Mouse (Mus musculus) liver, embryonic 16.5 days (tissue): ENCODE data around the gene Cenpk. TPM values are rescaled to one million over a fixed set of nuclear protein-coding genes. Genes with fewer than 3 reads are reported as not detected.
"Not testable (repeated sequence)": the region's sequence is repeated elsewhere in the genome, so short reads cannot be mapped to it uniquely, and the experiment has no call there.

ENCODE experiments used
- ATAC-seq: fragments of 200-750 bp; cut with Nextera tagmentation; 2 replicates; pipeline ENCODE4 v1.8.0; 2017; ENCODE audit warnings: low read depth, mild to moderate bottlenecking, moderate number of reproducible peaks, moderate library complexity
- H3K27ac ChIP-seq: fragments of 300-500 bp; sonication (generic); 2 replicates; pipeline ENCODE4 v1.5.1; 2014; ENCODE audit warnings: mild to moderate bottlenecking, low read length
- H3K27me3 ChIP-seq: fragments of 300-500 bp; sonication (generic); 2 replicates; pipeline ENCODE4 v1.6.1; 2014; ENCODE audit warnings: low read depth, low read length, mixed read lengths; ENCODE audit not compliant: control insufficient read depth, insufficient read depth
- H3K36me3 ChIP-seq: fragments of 300-500 bp; sonication (generic); 2 replicates; pipeline ENCODE4 v1.6.1; 2014; ENCODE audit warnings: mild to moderate bottlenecking; ENCODE audit not compliant: control insufficient read depth, insufficient read depth
- H3K4me1 ChIP-seq: fragments of 300-500 bp; sonication (generic); 2 replicates; pipeline ENCODE4 v1.6.1; 2014; ENCODE audit warnings: low read depth, low read length, mixed read lengths; ENCODE audit not compliant: control insufficient read depth
- H3K4me2 ChIP-seq: fragments of 300-500 bp; sonication (generic); 2 replicates; pipeline ENCODE4 v1.6.1; 2014; ENCODE audit warnings: low read depth, low read length, mixed read lengths
- H3K4me3 ChIP-seq: fragments of 300-500 bp; sonication (generic); 2 replicates; pipeline ENCODE4 v1.5.1; 2014; ENCODE audit warnings: low read depth, mild to moderate bottlenecking, low read length
- H3K9ac ChIP-seq: fragments of 300-500 bp; sonication (generic); 2 replicates; pipeline ENCODE4 v1.6.1; 2014; ENCODE audit warnings: low read depth, low read length
- H3K9me3 ChIP-seq: fragments of 300-500 bp; sonication (generic); replicated peaks from 2 replicates; pipeline ENCODE4 v1.6.1; 2016; ENCODE audit warnings: low read length; ENCODE audit not compliant: control insufficient read depth
- WGBS: fragments of 180-500 bp; shearing (Covaris S2); extraction: QIAGEN DNeasy Blood & Tissue Kit; methylation state at CpG from one replicate; pipeline ENCODE4 v1.1.7; 2014; ENCODE audit not compliant: insufficient replicate concordance; 5-methylcytosine and 5-hydroxymethylcytosine counted together
- polyA plus RNA-seq: library from polyadenylated mRNA; unstranded; fragments of >200 nt; fragmentation: Nextera tagmentation; extraction: Ambion mirVana; gene quantifications from 2 replicates; pipeline ENCODE4 v1.2.1, GENCODE M21; 2015

Gene Cenpk
- polyA plus RNA-seq: 50.1 and 64.2 TPM in 2 replicates

- under 1% methylated on average over 55 of the region's 55 CpGs for WGBS
Measured at GRCm38 (mm10) chr13:104228384-104229066, at the start of gene Cenpk, which contains the start of gene Ppwd1. TSS of gene Cenpk (plus strand) at chr13:104228611. TSS of gene Ppwd1 (minus strand) at chr13:104228843.

GRCm38 (mm10) chr13:104178650-104179121 lies 49.7 kb upstream of the Cenpk start, which contains the start of gene Trim23:
TSS of gene Trim23 (plus strand) at chr13:104178797.
- Histone ChIP-seq H3K27ac (peak within 1 kb of the TSS; percentile 96), H3K9ac (peak within 1 kb of the TSS; percentile 97), H3K4me3 (peak within 1 kb of the TSS; percentile 98), H3K36me3 (no peaks in the 10 kb centered on the region; the same call in 1 of the 2 replicates), H3K9me3 (no peaks in the 10 kb centered on the region), H3K4me2 (peak within 1 kb of the TSS; percentile 80), H3K27me3 (no peaks in the 10 kb centered on the region), H3K4me1 (peaks cover 8% of the 10 kb centered on the region)
- under 1% methylated on average over 38 of the region's 38 CpGs for WGBS
- ATAC-seq: peak; percentile 98

More at GRCm38 (mm10) chr13:104228384-104229066, at the start of gene Cenpk, which contains the start of gene Ppwd1:
- Histone ChIP-seq H3K9ac (peak within 1 kb of the TSS; percentile 86), H3K36me3 (peaks cover 11% of the 10 kb centered on the region; the same call in 1 of the 2 replicates), H3K4me3 (peak within 1 kb of the TSS; percentile 63), H3K27ac (peak within 1 kb of the TSS; percentile 89), H3K4me2 (peak within 1 kb of the TSS; percentile 88), H3K27me3 (no peaks in the 10 kb centered on the region), H3K9me3 (no peaks in the 10 kb centered on the region), H3K4me1 (peaks cover 8% of the 10 kb centered on the region)
- ATAC-seq: peak; percentile 98

GRCm38 (mm10) chr13:104179176-104179888 lies 49.1 kb upstream of the Cenpk start:
- Histone ChIP-seq H3K27me3 (no peaks in the 10 kb centered on the region), H3K36me3 (no peaks in the 10 kb centered on the region; the same call in 1 of the 2 replicates), H3K4me2 (peak overlapping the region; percentile 61), H3K9me3 (no peaks in the 10 kb centered on the region), H3K4me1 (peaks cover 6% of the 10 kb centered on the region), H3K4me3 (peak overlapping the region; percentile 98), H3K9ac (peak overlapping the region; percentile 97), H3K27ac (peak overlapping the region; percentile 96)
- ATAC-seq: no peak
- 5% methylated on average over 13 of the region's 13 CpGs for WGBS

- Histone ChIP-seq H3K9ac (no peak overlapping the region), H3K36me3 (peaks cover 13% of the 10 kb centered on the region), H3K4me3 (no peak overlapping the region), H3K27ac (no peak overlapping the region), H3K4me1 (no peaks in the 10 kb centered on the region), H3K4me2 (no peak overlapping the region), H3K9me3 (no peaks in the 10 kb centered on the region), H3K27me3 (no peaks in the 10 kb centered on the region)
- no peak for ATAC-seq
- 81% methylated on average over 4 of the region's 4 CpGs for WGBS
Measured at GRCm38 (mm10) chr13:104187357-104187756, 41.1 kb upstream of the Cenpk start.

GRCm38 (mm10) chr13:104195891-104196290 lies 32.5 kb upstream of the Cenpk start:
- not testable (repeated sequence) for H3K36me3 ChIP-seq, H3K9ac ChIP-seq, ATAC-seq, H3K9me3 ChIP-seq, H3K4me3 ChIP-seq, H3K4me2 ChIP-seq, H3K27ac ChIP-seq, H3K4me1 ChIP-seq, H3K27me3 ChIP-seq

DNA sequence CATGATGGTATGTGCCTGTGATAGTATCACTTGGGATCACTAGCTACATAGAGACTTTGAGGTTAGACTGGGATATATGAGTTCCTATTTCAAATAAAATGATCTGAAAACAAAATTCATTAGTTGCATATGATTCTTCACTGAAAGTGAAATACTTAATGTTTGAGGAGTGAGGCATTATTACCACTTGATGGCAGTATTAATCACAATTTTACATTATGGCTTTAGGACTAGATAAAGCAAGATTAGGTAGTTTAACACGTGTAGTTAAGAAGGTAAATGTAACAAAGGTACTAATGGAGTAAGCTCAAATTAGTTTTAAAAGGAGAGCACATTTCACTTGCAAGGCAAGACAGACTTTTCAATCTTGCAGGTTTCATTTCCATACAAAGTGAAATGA lies 24.1 kb upstream of the Cenpk start:
- Histone ChIP-seq H3K4me3 (no peak overlapping the region), H3K4me1 (no peaks in the 10 kb centered on the region), H3K27ac (no peak overlapping the region), H3K9ac (no peak overlapping the region), H3K36me3 (peaks cover 19% of the 10 kb centered on the region), H3K4me2 (no peak overlapping the region), H3K9me3 (no peaks in the 10 kb centered on the region), H3K27me3 (no peaks in the 10 kb centered on the region)
- WGBS: 46% methylated on average over 1 of the region's 1 CpGs
- ATAC-seq: no peak

DNA sequence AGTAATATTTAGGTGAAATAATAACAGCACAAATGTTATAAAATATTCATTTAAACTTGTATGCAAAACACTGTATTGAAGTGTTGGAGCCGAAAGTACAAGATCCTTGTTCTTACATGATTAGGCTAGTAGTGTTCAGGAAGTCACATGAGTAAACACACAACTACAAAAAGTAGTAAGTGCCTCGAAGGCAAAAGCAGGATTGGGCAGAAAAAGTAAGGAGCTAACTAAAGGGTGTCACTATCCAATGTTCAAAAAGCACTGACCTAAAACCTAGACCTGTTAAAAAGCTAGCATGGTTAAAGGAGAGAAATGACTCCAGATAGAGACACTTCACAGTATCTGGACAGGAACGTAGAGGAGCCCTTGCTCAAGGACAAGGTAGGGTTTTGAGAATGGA lies 933 bp upstream of the Cenpk start:
- 17% methylated on average over 3 of the region's 3 CpGs for WGBS
- H3K4me3 ChIP-seq: peak overlapping the region; percentile 63
- peak overlapping the region; percentile 88 for H3K4me2 ChIP-seq
- peaks cover 8% of the 10 kb centered on the region for H3K4me1 ChIP-seq
- H3K9me3 ChIP-seq: no peaks in the 10 kb centered on the region
- H3K9ac ChIP-seq: peak overlapping the region; percentile 70
- no peak for ATAC-seq
- H3K36me3 ChIP-seq: peaks cover 9% of the 10 kb centered on the region; the same call in 1 of the 2 replicates
- no peaks in the 10 kb centered on the region for H3K27me3 ChIP-seq
- H3K27ac ChIP-seq: peak overlapping the region; percentile 89

DNA sequence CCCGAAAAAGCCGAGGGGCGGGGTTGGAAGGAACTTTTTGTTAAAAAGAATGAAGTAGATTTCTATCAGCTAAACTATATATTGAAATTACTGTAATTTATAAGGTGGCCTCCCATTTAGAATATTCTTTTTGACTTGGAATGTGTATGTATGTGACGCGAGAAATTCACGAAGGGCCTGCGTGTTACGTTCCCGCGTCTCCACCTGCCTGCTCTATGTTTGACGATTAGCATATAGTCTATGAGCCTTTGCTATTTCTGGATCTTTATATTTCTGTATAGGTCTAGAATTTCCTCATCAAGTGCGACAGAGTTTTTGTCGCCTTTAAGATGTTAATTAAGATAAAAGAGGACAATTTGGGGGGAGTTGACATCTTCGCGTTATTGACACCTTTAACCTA lies 770 bp downstream of the Cenpk start:
- peaks cover 8% of the 10 kb centered on the region for H3K4me1 ChIP-seq
- H3K9ac ChIP-seq: peak overlapping the region; percentile 86
- H3K36me3 ChIP-seq: peaks cover 11% of the 10 kb centered on the region; the same call in 1 of the 2 replicates
- peak overlapping the region; percentile 89 for H3K27ac ChIP-seq
- WGBS: 7% methylated on average over 15 of the region's 15 CpGs
- peak overlapping the region; percentile 78 for H3K4me2 ChIP-seq
- peak; percentile 32 for ATAC-seq
- no peaks in the 10 kb centered on the region for H3K9me3 ChIP-seq
- peak overlapping the region; percentile 63 for H3K4me3 ChIP-seq
- H3K27me3 ChIP-seq: no peaks in the 10 kb centered on the region

DNA sequence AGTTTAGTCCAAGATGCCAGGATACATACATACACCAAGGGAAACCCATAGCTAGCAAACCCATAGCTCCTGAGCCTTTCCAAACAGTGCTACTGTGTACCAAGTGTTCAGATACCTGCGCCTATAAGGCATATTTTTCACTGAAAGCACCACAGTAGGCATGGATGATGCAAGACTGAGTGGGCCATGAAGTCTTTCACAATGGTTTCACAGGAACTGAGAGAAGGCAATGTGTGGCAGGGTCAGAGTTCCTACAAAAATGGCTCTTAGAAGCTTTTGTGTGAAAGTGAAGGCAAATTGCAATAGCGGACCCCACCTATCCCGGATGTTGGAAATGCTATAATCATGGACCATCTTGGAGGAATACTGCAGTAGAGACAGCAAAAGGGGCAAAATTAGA lies 30.6 kb downstream of the Cenpk start:
- WGBS: 64% methylated on average over 3 of the region's 3 CpGs
- no peaks in the 10 kb centered on the region for H3K9me3 ChIP-seq
- H3K9ac ChIP-seq: no peak overlapping the region
- no peak for ATAC-seq
- no peak overlapping the region for H3K4me3 ChIP-seq
- no peaks in the 10 kb centered on the region for H3K4me1 ChIP-seq
- no peaks in the 10 kb centered on the region for H3K27me3 ChIP-seq
- H3K27ac ChIP-seq: no peak overlapping the region
- H3K4me2 ChIP-seq: no peak overlapping the region
- H3K36me3 ChIP-seq: no peaks in the 10 kb centered on the region
